Mouse (Mus musculus) embryonic facial prominence, embryonic 14.5 days (tissue): ENCODE measurements around the gene Rbm6. TPM values are rescaled to one million over a fixed set of nuclear protein-coding genes. Genes with fewer than 3 reads are reported as not detected.

Source experiments
- ATAC-seq: fragments of 200-750 bp; cut with Nextera tagmentation; 2 replicates; pipeline ENCODE4 v1.8.0; 2017; ENCODE audit warnings: low read depth, moderate number of reproducible peaks, moderate TSS enrichment
- DNase-seq: peaks from one replicate; pipeline ENCODE4 v3.0.0-alpha.2; 2015; ENCODE audit warnings: low spot score
- H3K27ac ChIP-seq: fragments of 300-500 bp; sonication (generic); replicated peaks from 2 replicates; pipeline ENCODE4 v1.5.1; 2014; ENCODE audit warnings: low read depth, mild to moderate bottlenecking, low read length, moderate library complexity
- H3K27me3 ChIP-seq: fragments of 300-500 bp; sonication (generic); replicated peaks from 2 replicates; pipeline ENCODE4 v1.6.1; 2014; ENCODE audit warnings: low read length; ENCODE audit not compliant: control insufficient read depth, insufficient read depth
- H3K36me3 ChIP-seq: fragments of 300-500 bp; sonication (generic); 2 replicates; pipeline ENCODE4 v1.6.1; 2014; ENCODE audit warnings: low read length, mixed read lengths; ENCODE audit not compliant: control insufficient read depth, insufficient read depth
- H3K4me1 ChIP-seq: fragments of 300-500 bp; sonication (generic); 2 replicates; pipeline ENCODE4 v1.6.1; 2014; ENCODE audit warnings: antibody characterized with exemption, low read length; ENCODE audit not compliant: control insufficient read depth, insufficient read depth
- H3K4me2 ChIP-seq: fragments of 300-500 bp; sonication (generic); 2 replicates; pipeline ENCODE4 v1.6.1; 2014; ENCODE audit warnings: low read depth, mild to moderate bottlenecking, low read length, moderate library complexity, mixed read lengths
- H3K4me3 ChIP-seq: fragments of 300-500 bp; sonication (generic); 2 replicates; pipeline ENCODE4 v1.5.1; 2014; ENCODE audit warnings: low read depth, mild to moderate bottlenecking, low read length
- H3K9ac ChIP-seq: fragments of 300-500 bp; sonication (generic); 2 replicates; pipeline ENCODE4 v1.6.1; 2014; ENCODE audit warnings: low read depth, mild to moderate bottlenecking, low read length, moderate library complexity, mixed read lengths
- H3K9me3 ChIP-seq: fragments of 300-500 bp; sonication (generic); 2 replicates; pipeline ENCODE4 v1.6.1; 2016; ENCODE audit warnings: low read length; ENCODE audit not compliant: control insufficient read depth
- WGBS: fragments of 180-500 bp; shearing (Covaris S2); extraction: QIAGEN DNeasy Blood & Tissue Kit; methylation state at CpG from one replicate; pipeline ENCODE4 v1.1.7; 2014; 5-methylcytosine and 5-hydroxymethylcytosine counted together
- polyA plus RNA-seq: library from polyadenylated mRNA; unstranded; fragments of >200 nt; fragmentation: Nextera tagmentation; extraction: Ambion mirVana; gene quantifications from 2 replicates; pipeline ENCODE4 v1.2.1, GENCODE M21; 2014

The Rbm6 gene
- polyA plus RNA-seq, 1 experiment from 2014 or later = 52.2 TPM

DNA sequence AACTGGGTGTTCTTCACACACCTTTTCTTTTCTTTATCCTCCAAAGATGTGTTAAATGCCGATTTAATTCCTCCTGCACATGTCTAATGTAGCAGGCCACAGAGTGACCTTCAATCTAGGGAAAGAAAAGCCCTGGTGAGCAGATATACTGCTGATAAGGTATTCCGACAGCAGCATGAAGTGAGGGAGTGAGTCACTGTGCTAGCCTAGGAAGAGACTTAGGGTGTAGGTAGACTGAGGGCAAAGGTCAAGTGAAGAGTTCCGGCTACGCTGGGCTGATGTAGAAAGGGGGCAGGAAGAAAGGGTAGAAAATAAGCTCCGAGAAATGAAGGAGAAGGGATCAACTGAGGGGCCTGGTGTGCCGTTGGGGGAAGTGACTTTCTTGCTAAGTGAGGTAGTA is 17.2 kb upstream of the Rbm6 start:
- no peak overlapping the region for H3K27ac ChIP-seq
- 87% methylated on average over 6 of the region's 6 CpGs for WGBS
- H3K9me3 ChIP-seq = no peaks in the 10 kb centered on the region
- no peak overlapping the region for H3K4me2 ChIP-seq
- ATAC-seq (no peak), DNase-seq (no peak)
- no peak overlapping the region for H3K9ac ChIP-seq
- peaks cover 6% of the 10 kb centered on the region for H3K4me1 ChIP-seq
- H3K36me3 ChIP-seq = no peaks in the 10 kb centered on the region
- H3K27me3 ChIP-seq = no peaks in the 10 kb centered on the region; the same call in 1 of the 2 replicates
- no peak overlapping the region for H3K4me3 ChIP-seq

DNA sequence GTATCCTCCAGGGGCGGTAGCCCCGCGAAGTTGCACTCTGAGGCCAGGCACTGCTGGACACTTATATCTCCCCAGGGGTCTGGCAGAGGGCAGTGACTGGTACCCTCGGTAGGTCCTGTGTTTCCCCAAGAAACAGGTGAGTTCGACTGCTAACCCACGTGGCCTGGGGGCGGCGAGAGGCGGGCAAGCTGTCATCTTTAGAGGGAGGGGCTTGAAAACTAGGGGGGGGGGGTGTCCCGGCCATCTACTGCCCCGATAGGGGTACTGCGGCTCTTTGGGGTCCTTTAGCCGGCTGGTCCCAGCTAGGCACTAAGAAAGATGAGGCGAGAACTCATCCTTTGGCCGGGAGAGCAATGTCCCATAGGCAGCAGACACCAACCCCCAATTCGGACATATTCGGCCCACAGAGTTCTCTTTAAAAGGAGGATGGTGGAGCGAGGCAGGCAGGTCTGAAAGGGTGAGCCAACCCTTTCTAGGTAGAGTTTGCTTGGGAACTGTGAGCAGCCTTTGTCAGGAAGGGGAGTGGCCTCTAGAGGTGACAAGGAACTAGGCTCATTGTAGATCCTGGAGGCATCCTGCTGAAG is 15.3 kb upstream of the Rbm6 start:
- peak overlapping the region; percentile 40; the same call in 1 of the 2 replicates for H3K27ac ChIP-seq
- H3K4me2 ChIP-seq = peak overlapping the region; percentile 88
- H3K9me3 ChIP-seq = no peaks in the 10 kb centered on the region
- under 1% methylated on average over 17 of the region's 18 CpGs for WGBS
- no peaks in the 10 kb centered on the region; the same call in 1 of the 2 replicates for H3K27me3 ChIP-seq
- H3K4me3 ChIP-seq = peak overlapping the region; percentile 85
- H3K9ac ChIP-seq = peak overlapping the region; percentile 78
- ATAC-seq (peak; percentile 67), DNase-seq (peak; percentile 32)
- peaks cover 6% of the 10 kb centered on the region for H3K4me1 ChIP-seq
- no peaks in the 10 kb centered on the region for H3K36me3 ChIP-seq

DNA sequence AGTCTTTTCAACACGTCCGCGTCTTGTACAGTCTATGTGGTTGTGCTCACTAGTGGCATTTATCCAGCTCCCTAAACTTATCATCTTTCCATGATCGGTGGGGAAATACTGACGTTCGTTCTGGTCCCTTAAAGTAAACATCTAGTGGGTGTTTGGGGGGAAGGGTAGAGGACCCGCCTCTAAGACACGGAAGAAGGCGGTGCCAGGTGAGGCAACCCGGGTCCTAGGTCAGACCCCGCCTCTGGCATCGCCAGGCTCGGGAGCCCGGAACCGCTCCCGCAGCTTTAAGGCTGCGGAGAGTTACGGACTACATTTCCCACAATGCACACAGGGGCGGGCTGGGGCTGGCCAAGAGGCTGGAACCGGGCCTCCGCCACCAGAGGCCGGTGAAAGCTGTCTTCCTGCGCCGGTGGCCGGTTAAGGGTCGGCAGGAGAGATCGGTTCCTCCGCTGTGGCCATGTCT is 14.8 kb upstream of the Rbm6 start, which contains the start of gene Mon1a:
Gene Mon1a, plus strand, starts transcription at position 348 of the 463 bp plus-strand sequence.
- ATAC-seq (peak; percentile 98), DNase-seq (peak; percentile 94)
- peaks cover 6% of the 10 kb centered on the region for H3K4me1 ChIP-seq
- no peaks in the 10 kb centered on the region for H3K36me3 ChIP-seq
- no peaks in the 10 kb centered on the region for H3K9me3 ChIP-seq
- peak within 1 kb of the TSS; percentile 88 for H3K4me2 ChIP-seq
- peak within 1 kb of the TSS; percentile 78 for H3K9ac ChIP-seq
- peak within 1 kb of the TSS; percentile 40; the same call in 1 of the 2 replicates for H3K27ac ChIP-seq
- H3K4me3 ChIP-seq = peak within 1 kb of the TSS; percentile 85
- H3K27me3 ChIP-seq = no peaks in the 10 kb centered on the region; the same call in 1 of the 2 replicates
- under 1% methylated on average over 20 of the region's 28 CpGs for WGBS

DNA sequence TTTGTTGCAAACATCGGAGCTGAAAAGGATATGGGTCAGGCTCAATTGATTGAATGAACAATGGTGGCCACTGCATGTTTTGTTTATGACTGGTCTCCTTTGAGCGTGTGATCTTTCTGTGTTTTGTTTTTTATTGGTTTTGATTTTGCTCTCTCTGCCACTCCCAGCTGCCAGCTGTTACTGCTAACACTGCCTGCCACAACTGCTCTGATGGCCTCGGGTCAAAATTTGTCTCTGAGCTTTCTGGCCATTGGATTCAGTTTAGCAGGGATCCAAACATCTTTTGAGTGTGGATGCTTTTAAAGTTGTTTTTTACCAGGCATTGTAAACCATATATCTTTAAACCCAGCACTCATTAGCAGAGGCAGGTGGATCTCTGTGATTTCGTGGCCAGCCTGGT is 7.4 kb upstream of the Rbm6 start:
- Histone ChIP-seq H3K9ac (no peak overlapping the region), H3K4me1 (no peaks in the 10 kb centered on the region), H3K9me3 (no peaks in the 10 kb centered on the region), H3K27me3 (no peaks in the 10 kb centered on the region), H3K4me2 (no peak overlapping the region), H3K36me3 (no peaks in the 10 kb centered on the region), H3K27ac (no peak overlapping the region), H3K4me3 (no peak overlapping the region)
- DNase-seq = no peak
- 62% methylated on average over 4 of the region's 4 CpGs for WGBS
- no peak for ATAC-seq

DNA sequence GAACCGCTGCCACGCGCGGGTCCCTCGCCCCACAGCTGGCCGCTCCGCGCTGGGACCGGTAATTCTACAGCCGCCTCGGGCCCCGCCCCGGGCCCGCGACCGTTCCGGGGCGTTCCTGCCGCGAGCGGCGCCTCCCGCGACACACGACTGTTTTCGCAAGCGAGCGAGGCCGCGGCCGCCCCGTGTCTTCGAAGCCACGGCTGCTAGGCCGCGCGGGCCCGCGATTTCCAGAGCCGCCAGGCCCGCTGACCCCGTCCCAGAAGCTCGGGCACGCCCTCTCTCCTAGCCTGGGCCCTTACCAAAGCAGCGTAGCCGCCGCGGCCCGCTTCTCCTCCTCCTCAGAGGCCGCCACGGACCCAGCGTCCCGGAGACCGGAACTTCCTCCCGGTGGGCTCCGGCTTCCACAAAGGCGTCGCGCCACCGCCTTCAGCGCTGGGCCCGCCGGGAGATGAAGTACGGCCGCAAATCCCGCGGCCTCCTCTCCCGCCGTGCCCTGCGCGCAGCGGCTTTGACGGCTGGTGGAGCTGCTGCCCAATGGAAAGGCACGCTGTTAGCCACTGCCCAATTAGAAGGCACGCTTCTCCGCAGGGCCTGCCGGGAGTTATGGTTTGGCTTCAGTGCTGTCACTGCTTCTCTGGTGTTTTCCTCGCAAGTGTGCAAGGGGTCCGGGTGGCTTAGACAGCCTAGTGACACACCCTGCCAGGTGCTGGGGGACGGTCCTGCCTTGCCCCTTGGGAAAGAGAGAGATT is 513 bp downstream of the Rbm6 start:
- ATAC-seq = peak; percentile 100
- no peaks in the 10 kb centered on the region for H3K9me3 ChIP-seq
- under 1% methylated on average over 58 of the region's 80 CpGs for WGBS

DNA sequence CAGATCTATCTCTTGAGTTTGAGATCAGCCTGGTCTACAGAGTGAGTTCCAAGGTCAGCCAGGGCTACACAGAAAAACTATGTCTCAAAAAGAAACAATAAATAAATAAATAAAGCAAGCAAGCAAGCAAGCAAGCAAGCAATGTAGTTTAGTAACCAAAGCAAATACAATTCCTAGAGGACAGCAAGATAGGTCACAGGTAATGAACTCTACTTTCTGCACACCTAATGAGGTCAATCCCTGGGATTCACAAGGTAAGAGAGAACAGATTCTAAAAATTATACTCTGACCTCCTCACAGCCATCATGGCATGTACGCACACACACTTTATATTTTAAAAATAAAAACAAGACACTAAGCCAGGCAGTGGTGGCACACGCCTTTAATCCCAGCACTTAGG is 7.0 kb downstream of the Rbm6 start:
- no peaks in the 10 kb centered on the region for H3K9me3 ChIP-seq
- no peak overlapping the region for H3K27ac ChIP-seq
- peaks cover 3% of the 10 kb centered on the region; the same call in 1 of the 2 replicates for H3K4me1 ChIP-seq
- H3K27me3 ChIP-seq = no peaks in the 10 kb centered on the region
- no peak overlapping the region for H3K4me2 ChIP-seq
- 97% methylated on average over 2 of the region's 2 CpGs for WGBS
- DNase-seq = no peak
- no peak overlapping the region for H3K9ac ChIP-seq
- H3K4me3 ChIP-seq = no peak overlapping the region
- H3K36me3 ChIP-seq = peaks cover 20% of the 10 kb centered on the region; the same call in 1 of the 2 replicates
- ATAC-seq = no peak

More for the DNA sequence above, 513 bp downstream of the Rbm6 start:
- H3K4me2 ChIP-seq = peak overlapping the region; percentile 84
- peaks cover 10% of the 10 kb centered on the region; the same call in 1 of the 2 replicates for H3K36me3 ChIP-seq
- peaks cover 14% of the 10 kb centered on the region for H3K4me1 ChIP-seq
- H3K9ac ChIP-seq = peak overlapping the region; percentile 98
- peak; percentile 98 for DNase-seq
- H3K4me3 ChIP-seq = peak overlapping the region; percentile 99
- H3K27me3 ChIP-seq = no peaks in the 10 kb centered on the region
- peak overlapping the region; percentile 96 for H3K27ac ChIP-seq

DNA sequence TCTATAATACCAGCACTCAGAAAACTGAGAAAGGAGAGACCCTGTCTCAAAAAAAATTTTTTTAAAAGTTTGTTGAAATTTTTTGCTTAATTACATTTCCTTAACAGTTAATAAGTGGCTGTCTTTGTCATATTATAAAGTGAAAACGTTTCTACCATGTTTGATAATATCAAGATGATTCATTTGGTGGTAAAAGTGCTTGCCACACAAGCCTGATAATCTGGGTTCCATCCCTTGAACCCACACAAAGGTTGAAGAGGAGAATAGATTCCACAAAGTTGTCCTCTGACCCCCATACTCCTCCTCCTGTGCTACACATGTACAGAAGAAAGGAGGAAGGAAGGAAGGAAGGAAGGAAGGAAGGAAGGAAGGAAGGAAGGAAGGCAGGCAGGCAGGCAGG is 8.5 kb downstream of the Rbm6 start:
- H3K27me3 ChIP-seq = no peaks in the 10 kb centered on the region

DNA sequence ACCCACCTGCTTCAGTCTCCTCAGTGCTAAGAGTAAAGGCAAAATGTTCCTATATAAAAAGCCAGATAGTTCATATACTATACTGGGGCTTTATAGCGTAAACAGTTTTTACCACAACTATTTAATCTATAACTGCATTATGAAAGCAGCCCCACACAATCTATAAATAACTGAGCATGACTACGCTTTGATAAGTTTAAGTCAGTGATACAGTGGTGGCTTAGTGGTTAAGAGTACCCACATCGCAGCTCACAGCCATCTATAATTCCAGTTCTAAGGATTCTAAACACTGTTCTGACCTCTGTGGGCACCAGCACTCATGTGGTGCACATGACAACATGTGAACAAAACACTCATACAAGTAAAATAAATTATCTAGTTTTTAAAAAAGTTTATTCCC is 14.7 kb downstream of the Rbm6 start:
- Histone ChIP-seq H3K27me3 (no peaks in the 10 kb centered on the region), H3K9ac (no peak overlapping the region), H3K36me3 (peaks cover 40% of the 10 kb centered on the region), H3K9me3 (no peaks in the 10 kb centered on the region), H3K4me1 (no peaks in the 10 kb centered on the region), H3K4me2 (no peak overlapping the region), H3K4me3 (no peak overlapping the region), H3K27ac (no peak overlapping the region)
- WGBS = 91% methylated on average over 3 of the region's 3 CpGs
- ATAC-seq (no peak), DNase-seq (no peak)

More for the DNA sequence above, 8.5 kb downstream of the Rbm6 start:
- Histone ChIP-seq H3K4me3 (no peak overlapping the region), H3K9ac (no peak overlapping the region), H3K36me3 (peaks cover 20% of the 10 kb centered on the region), H3K4me2 (no peak overlapping the region), H3K4me1 (no peaks in the 10 kb centered on the region), H3K9me3 (no peaks in the 10 kb centered on the region), H3K27ac (no peak overlapping the region)
- ATAC-seq (no peak), DNase-seq (no peak)
- WGBS = 68% methylated on average over 1 of the region's 1 CpGs
